Mouse (Mus musculus) cerebellum, adult 2 months (tissue): Measurements from ENCODE around the gene Nppb.

ENCODE experiments used
- CTCF ChIP-seq: fragments of 200-500 bp; IDR thresholded peaks from 2 replicates; pipeline ENCODE4 v1.5.1; 2011; ENCODE audit warnings: low read depth, mild to moderate bottlenecking, control low read depth, low read length, moderate library complexity, borderline replicate concordance; ENCODE audit not compliant: insufficient read depth
- POLR2A ChIP-seq: fragments of 200-500 bp; IDR thresholded peaks from 2 replicates; pipeline ENCODE4 v1.6.1; 2011; ENCODE audit warnings: low read length, control low read depth, borderline replicate concordance; ENCODE audit not compliant: insufficient read depth

DNA sequence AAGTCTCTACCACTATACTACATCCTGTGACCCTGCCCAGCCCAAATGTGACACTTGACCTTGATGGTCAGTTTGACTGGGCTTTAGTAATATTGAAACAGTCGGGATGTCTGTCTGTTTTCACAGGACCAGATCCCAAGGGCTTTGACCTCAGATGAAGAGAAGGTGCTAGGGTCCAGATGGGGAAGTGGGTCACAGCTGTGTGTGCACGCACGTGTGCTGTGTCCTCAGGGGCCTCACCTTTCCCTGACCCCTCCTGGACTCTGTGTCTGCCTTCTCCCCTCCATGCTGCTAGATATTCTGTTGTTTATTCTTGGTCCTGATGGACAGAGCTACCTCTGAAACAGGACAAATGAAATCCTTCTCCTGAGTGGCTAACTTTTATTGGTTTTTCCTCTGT is 25.7 kb downstream of the Nppb start:
- TF ChIP-seq CTCF, result no peak
- no peak for TF ChIP-seq POLR2A
